Mouse (Mus musculus): ENCODE results near the gene Rps16. TPM values are rescaled to one million over a fixed set of nuclear protein-coding genes. Genes with fewer than 3 reads are reported as not detected.

Gene Rps16
- polyA plus RNA-seq, 1 experiment, result 2,086 TPM

GRCm38 (mm10) chr7:28390331-28390730, 39.9 kb downstream of the Rps16 start:
- Histone ChIP-seq H3K27me3 (ENCODE audit: control insufficient read depth, insufficient read depth, low read length, poor library complexity, severe bottlenecking) (no peaks in the 10 kb centered on the region), H3K4me1 (ENCODE audit: control insufficient read depth, insufficient read depth, low read length) (no peaks in the 10 kb centered on the region), H3K4me3 (ENCODE audit: low read depth, low read length) (no peak overlapping the region), H3K36me3 (ENCODE audit: control insufficient read depth, insufficient read depth, low read length, poor library complexity, severe bottlenecking) (peaks cover 7% of the 10 kb centered on the region), H3K27ac (ENCODE audit: insufficient read depth, low read length) (no peak overlapping the region), H3K9ac (ENCODE audit: low read depth, poor library complexity, severe bottlenecking) (no peak overlapping the region), H3K9me3 (replicated peaks; ENCODE audit: control insufficient read depth, insufficient read depth, low read length, poor library complexity, severe bottlenecking) (no peaks in the 10 kb centered on the region)
- no peak for TF ChIP-seq POLR2A (IDR thresholded peaks at IDR 0.05; ENCODE audit: insufficient read depth, low read length)
- no peak for TF ChIP-seq EP300 (IDR thresholded peaks at IDR 0.05; ENCODE audit: insufficient read depth, low read depth, low read length)
- no peak for TF ChIP-seq CTCF (IDR thresholded peaks at IDR 0.05; ENCODE audit: low read depth, low read length)

- H3K4me3 ChIP-seq (ENCODE audit: low read depth, low read length), result peak within 1 kb of the TSS; percentile 92
- peak within 1 kb of the TSS; percentile 90 for H3K9ac ChIP-seq (ENCODE audit: low read depth, poor library complexity, severe bottlenecking)
- no peaks in the 10 kb centered on the region for H3K27me3 ChIP-seq (ENCODE audit: control insufficient read depth, insufficient read depth, low read length, poor library complexity, severe bottlenecking)
- peak; percentile 96 for TF ChIP-seq POLR2A (IDR thresholded peaks at IDR 0.05; ENCODE audit: insufficient read depth, low read length)
- TF ChIP-seq EP300 (IDR thresholded peaks at IDR 0.05; ENCODE audit: insufficient read depth, low read depth, low read length), result no peak
- no peak for TF ChIP-seq CTCF (IDR thresholded peaks at IDR 0.05; ENCODE audit: low read depth, low read length)
- no peaks in the 10 kb centered on the region for H3K9me3 ChIP-seq (replicated peaks; ENCODE audit: control insufficient read depth, insufficient read depth, low read length, poor library complexity, severe bottlenecking)
- peaks cover 24% of the 10 kb centered on the region for H3K36me3 ChIP-seq (ENCODE audit: control insufficient read depth, insufficient read depth, low read length, poor library complexity, severe bottlenecking)
- H3K4me1 ChIP-seq (ENCODE audit: control insufficient read depth, insufficient read depth, low read length), result no peaks in the 10 kb centered on the region
- no peak within 1 kb of the TSS for H3K27ac ChIP-seq (ENCODE audit: insufficient read depth, low read length)
Observed at GRCm38 (mm10) chr7:28392429-28393271, 42.2 kb downstream of the Rps16 start, which contains the start of the genes Med29 and Paf1. TSS of gene Med29 (minus strand) at chr7:28392708. TSS of gene Paf1 (plus strand) at chr7:28392951.

GRCm38 (mm10) chr7:28393272-28393951, 43.0 kb downstream of the Rps16 start:
- Histone ChIP-seq H3K4me1 (ENCODE audit: control insufficient read depth, insufficient read depth, low read length) (no peaks in the 10 kb centered on the region), H3K9me3 (replicated peaks; ENCODE audit: control insufficient read depth, insufficient read depth, low read length, poor library complexity, severe bottlenecking) (no peaks in the 10 kb centered on the region), H3K4me3 (ENCODE audit: low read depth, low read length) (peak overlapping the region; percentile 70), H3K27me3 (ENCODE audit: control insufficient read depth, insufficient read depth, low read length, poor library complexity, severe bottlenecking) (no peaks in the 10 kb centered on the region), H3K27ac (ENCODE audit: insufficient read depth, low read length) (no peak overlapping the region), H3K36me3 (ENCODE audit: control insufficient read depth, insufficient read depth, low read length, poor library complexity, severe bottlenecking) (peaks cover 31% of the 10 kb centered on the region), H3K9ac (ENCODE audit: low read depth, poor library complexity, severe bottlenecking) (peak overlapping the region; percentile 63)
- no peak for TF ChIP-seq CTCF (IDR thresholded peaks at IDR 0.05; ENCODE audit: low read depth, low read length)
- TF ChIP-seq EP300 (IDR thresholded peaks at IDR 0.05; ENCODE audit: insufficient read depth, low read depth, low read length), result no peak
- TF ChIP-seq POLR2A (IDR thresholded peaks at IDR 0.05; ENCODE audit: insufficient read depth, low read length), result no peak

- no peak overlapping the region for H3K4me3 ChIP-seq (ENCODE audit: low read depth, low read length)
- H3K9ac ChIP-seq (ENCODE audit: low read depth, poor library complexity, severe bottlenecking), result no peak overlapping the region
- H3K27me3 ChIP-seq (ENCODE audit: control insufficient read depth, insufficient read depth, low read length, poor library complexity, severe bottlenecking), result no peaks in the 10 kb centered on the region
- no peaks in the 10 kb centered on the region for H3K9me3 ChIP-seq (replicated peaks; ENCODE audit: control insufficient read depth, insufficient read depth, low read length, poor library complexity, severe bottlenecking)
- no peak for TF ChIP-seq POLR2A (IDR thresholded peaks at IDR 0.05; ENCODE audit: insufficient read depth, low read length)
- no peak for TF ChIP-seq CTCF (IDR thresholded peaks at IDR 0.05; ENCODE audit: low read depth, low read length)
- TF ChIP-seq EP300 (IDR thresholded peaks at IDR 0.05; ENCODE audit: insufficient read depth, low read depth, low read length), result no peak
- H3K36me3 ChIP-seq (ENCODE audit: control insufficient read depth, insufficient read depth, low read length, poor library complexity, severe bottlenecking), result peaks cover 37% of the 10 kb centered on the region
- H3K27ac ChIP-seq (ENCODE audit: insufficient read depth, low read length), result no peak overlapping the region
- H3K4me1 ChIP-seq (ENCODE audit: control insufficient read depth, insufficient read depth, low read length), result no peaks in the 10 kb centered on the region
Observed at GRCm38 (mm10) chr7:28395425-28395824, 45.0 kb downstream of the Rps16 start.

- H3K27ac ChIP-seq (ENCODE audit: insufficient read depth, low read length), result no peak overlapping the region
- peaks cover 43% of the 10 kb centered on the region for H3K36me3 ChIP-seq (ENCODE audit: control insufficient read depth, insufficient read depth, low read length, poor library complexity, severe bottlenecking)
- no peaks in the 10 kb centered on the region for H3K4me1 ChIP-seq (ENCODE audit: control insufficient read depth, insufficient read depth, low read length)
- no peaks in the 10 kb centered on the region for H3K9me3 ChIP-seq (replicated peaks; ENCODE audit: control insufficient read depth, insufficient read depth, low read length, poor library complexity, severe bottlenecking)
- no peak for TF ChIP-seq POLR2A (IDR thresholded peaks at IDR 0.05; ENCODE audit: insufficient read depth, low read length)
- TF ChIP-seq EP300 (IDR thresholded peaks at IDR 0.05; ENCODE audit: insufficient read depth, low read depth, low read length), result no peak
- TF ChIP-seq CTCF (IDR thresholded peaks at IDR 0.05; ENCODE audit: low read depth, low read length), result no peak
- H3K9ac ChIP-seq (ENCODE audit: low read depth, poor library complexity, severe bottlenecking), result no peak overlapping the region
- H3K4me3 ChIP-seq (ENCODE audit: low read depth, low read length), result no peak overlapping the region
- H3K27me3 ChIP-seq (ENCODE audit: control insufficient read depth, insufficient read depth, low read length, poor library complexity, severe bottlenecking), result no peaks in the 10 kb centered on the region
Observed at GRCm38 (mm10) chr7:28398000-28398399, 47.5 kb downstream of the Rps16 start.

Data from ES-Bruce4 (cell line).